Mouse (Mus musculus) frontal cortex, postnatal 14 days (tissue): ENCODE measurements around the gene Apol6.
A peak's percentile ranks its signal among the peaks of the same experiment; 100 is the strongest.

Source experiments
- DNase-seq, 2 experiments: peaks; one replicate each; pipeline ENCODE4 v3.0.0; 2022; ENCODE audit warnings: low spot score in 2 of 2

Gene Apol6

GRCm38 (mm10) chr15:77044597-77045320 lies at the start of gene Apol6:
Gene Apol6 (plus strand): TSS chr15:77044729.
- no peak for DNase-seq

- DNase-seq, result no peak
Observed at GRCm38 (mm10) chr15:76998048-76998447, 46.5 kb upstream of the Apol6 start.

GRCm38 (mm10) chr15:76998878-76999588 lies 45.5 kb upstream of the Apol6 start:
- peak in 1 of 2 experiments; percentile 21 for DNase-seq

- no peak for DNase-seq
Observed at GRCm38 (mm10) chr15:77003173-77003867, 41.2 kb upstream of the Apol6 start.

- DNase-seq, result peak in 1 of 2 experiments; percentile 51
Observed at GRCm38 (mm10) chr15:77003868-77004215, 40.7 kb upstream of the Apol6 start.

- DNase-seq, result no peak
Observed at GRCm38 (mm10) chr15:77008851-77009250, 35.7 kb upstream of the Apol6 start.

- no peak for DNase-seq
Observed at GRCm38 (mm10) chr15:77013753-77014241, 30.7 kb upstream of the Apol6 start.

- DNase-seq, result no peak
Observed at GRCm38 (mm10) chr15:77014431-77014830, 30.1 kb upstream of the Apol6 start.

- no peak for DNase-seq
Observed at GRCm38 (mm10) chr15:77014985-77015384, 29.5 kb upstream of the Apol6 start.

- DNase-seq, result no peak
Observed at GRCm38 (mm10) chr15:77016509-77016908, 28.0 kb upstream of the Apol6 start.

- DNase-seq, result no peak
Observed at GRCm38 (mm10) chr15:77017897-77018296, 26.6 kb upstream of the Apol6 start.

- DNase-seq, result no peak
Observed at GRCm38 (mm10) chr15:77018740-77019340, 25.7 kb upstream of the Apol6 start.

GRCm38 (mm10) chr15:77019533-77019932 lies 25.0 kb upstream of the Apol6 start:
- no peak for DNase-seq

- DNase-seq, result no peak
Observed at GRCm38 (mm10) chr15:77020136-77020535, 24.4 kb upstream of the Apol6 start.

GRCm38 (mm10) chr15:77021056-77021455 lies 23.5 kb upstream of the Apol6 start:
- no peak for DNase-seq

GRCm38 (mm10) chr15:77021851-77022250 lies 22.7 kb upstream of the Apol6 start:
- DNase-seq, result no peak

GRCm38 (mm10) chr15:77022401-77022957 lies 22.1 kb upstream of the Apol6 start:
- no peak for DNase-seq

- no peak for DNase-seq
Observed at GRCm38 (mm10) chr15:77025884-77026583, 18.5 kb upstream of the Apol6 start.

- DNase-seq, result no peak
Observed at GRCm38 (mm10) chr15:77027117-77027516, 17.4 kb upstream of the Apol6 start.

- DNase-seq, result no peak
Observed at GRCm38 (mm10) chr15:77027675-77028074, 16.9 kb upstream of the Apol6 start.

GRCm38 (mm10) chr15:77029331-77029991 lies 15.1 kb upstream of the Apol6 start:
- peak in 1 of 2 experiments; percentile 41 for DNase-seq
